Mouse (Mus musculus): ENCODE measurements around the gene Adam23. TPM values are rescaled to one million over a fixed set of nuclear protein-coding genes. Genes with fewer than 3 reads are reported as not detected.

The Adam23 gene
- polyA plus RNA-seq (2015; fragmentation: Illumina TruSeq; extraction: RNeasy Lipid Tissue Mini Kit (QIAGEN cat#74804); ENCODE audit: insufficient read depth, low read depth, low replicate concordance): 1.2 TPM

DNA sequence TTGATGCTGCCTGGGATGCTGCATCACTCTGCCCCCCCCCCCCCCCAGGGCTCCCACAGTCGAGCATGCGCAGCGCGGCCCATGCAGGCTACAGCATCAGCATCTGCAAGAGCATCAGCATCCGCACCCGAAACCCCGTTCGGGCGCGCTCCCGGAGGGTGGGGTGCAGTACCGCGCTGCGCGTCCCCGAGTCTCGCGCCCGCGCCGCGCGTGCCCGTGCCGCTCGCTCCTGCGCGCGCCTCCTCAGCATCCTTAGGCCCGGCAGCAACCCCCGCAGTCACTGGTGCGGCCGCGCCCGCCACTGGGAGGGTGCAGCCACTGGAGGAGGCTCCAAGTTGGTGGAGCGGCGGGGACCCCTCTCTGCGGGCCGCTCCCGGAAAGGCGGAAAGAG lies at the start of gene Adam23:
Gene Adam23, plus strand, starts transcription at position 236 of the 391 bp plus-strand sequence.

DNA sequence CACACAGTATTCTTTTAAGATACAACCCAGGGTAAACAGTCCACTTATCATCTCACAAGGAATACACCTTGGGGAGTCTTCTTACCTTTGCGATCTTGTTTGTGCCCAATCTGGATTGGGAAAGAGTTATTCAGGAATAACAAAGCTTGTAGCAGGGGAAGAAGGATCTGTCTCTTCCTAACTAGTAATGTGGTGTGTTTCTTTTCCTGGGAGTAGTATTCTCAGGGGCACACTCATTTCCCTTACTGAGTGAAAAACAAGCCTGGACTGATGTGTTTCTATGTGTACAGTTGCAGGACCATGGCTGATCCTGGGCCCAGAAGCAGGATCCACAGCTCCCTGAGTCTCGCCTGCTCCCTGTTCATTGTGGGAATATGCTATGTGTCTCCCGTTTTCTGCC lies 170.0 kb downstream of the Adam23 start, which contains the start of gene Gm39653:
Gene Gm39653, plus strand, starts transcription at position 301 of the 400 bp plus-strand sequence.

Other genes with a start within 250 kb of the Adam23 start
- not detected for gene Gpr1, start 231.3 kb upstream of the Adam23 start, polyA plus RNA-seq (2015; fragmentation: Illumina TruSeq; extraction: RNeasy Lipid Tissue Mini Kit (QIAGEN cat#74804); ENCODE audit: insufficient read depth, low read depth, low replicate concordance)
- 1.1 TPM for gene Zdbf2, start 172.6 kb upstream of the Adam23 start, polyA plus RNA-seq (2015; fragmentation: Illumina TruSeq; extraction: RNeasy Lipid Tissue Mini Kit (QIAGEN cat#74804); ENCODE audit: insufficient read depth, low read depth, low replicate concordance)
- not detected for gene Gm39653, start 170.1 kb downstream of the Adam23 start, polyA plus RNA-seq (2015; fragmentation: Illumina TruSeq; extraction: RNeasy Lipid Tissue Mini Kit (QIAGEN cat#74804); ENCODE audit: insufficient read depth, low read depth, low replicate concordance)
- gene Dytn, start 241.0 kb downstream of the Adam23 start, polyA plus RNA-seq (2015; fragmentation: Illumina TruSeq; extraction: RNeasy Lipid Tissue Mini Kit (QIAGEN cat#74804); ENCODE audit: insufficient read depth, low read depth, low replicate concordance): not detected